Mouse (Mus musculus) kidney, adult 8-10 months (tissue): Measurements from ENCODE around the gene Mylk.

Source experiments
- DNase-seq, 2 experiments: peaks; one replicate each; pipeline ENCODE4 v3.0.0; 2022

Mylk gene

GRCm38 (mm10) chr16:35033809-35034577 is 289.0 kb downstream of the Mylk start:
- no peak for DNase-seq

- DNase-seq: peak; percentile 57 to 65
Observed at GRCm38 (mm10) chr16:35034971-35035370, 290.0 kb downstream of the Mylk start.

- DNase-seq: no peak
Observed at GRCm38 (mm10) chr16:35036754-35037153, 291.7 kb downstream of the Mylk start.

GRCm38 (mm10) chr16:35038343-35039057 is 293.5 kb downstream of the Mylk start:
- no peak for DNase-seq

GRCm38 (mm10) chr16:35040154-35040553 is 295.1 kb downstream of the Mylk start:
- no peak for DNase-seq

- DNase-seq: peak; percentile 40 to 47
Observed at GRCm38 (mm10) chr16:35041001-35041400, 296.0 kb downstream of the Mylk start.

GRCm38 (mm10) chr16:35046081-35046775 is 301.2 kb downstream of the Mylk start:
- DNase-seq: no peak

GRCm38 (mm10) chr16:35047272-35047969 is 302.4 kb downstream of the Mylk start:
- DNase-seq: no peak

GRCm38 (mm10) chr16:35051066-35051465 is 306.1 kb downstream of the Mylk start:
- DNase-seq: no peak
